Mouse (Mus musculus) CD8-positive naive resting alpha-beta T cell, adult 2 months (primary cell): ENCODE data around the gene Lama5.
"Not testable (repeated sequence)": the region's sequence is repeated elsewhere in the genome, so short reads cannot be mapped to it uniquely, and the experiment has no call there.

ENCODE experiments used
- DNase-seq, 2 experiments: peaks; one replicate each; pipeline ENCODE4 v3.0.0; 2022; ENCODE audit warnings: low read depth in 2 of 2, low spot score in 2 of 2

Gene Lama5

DNA sequence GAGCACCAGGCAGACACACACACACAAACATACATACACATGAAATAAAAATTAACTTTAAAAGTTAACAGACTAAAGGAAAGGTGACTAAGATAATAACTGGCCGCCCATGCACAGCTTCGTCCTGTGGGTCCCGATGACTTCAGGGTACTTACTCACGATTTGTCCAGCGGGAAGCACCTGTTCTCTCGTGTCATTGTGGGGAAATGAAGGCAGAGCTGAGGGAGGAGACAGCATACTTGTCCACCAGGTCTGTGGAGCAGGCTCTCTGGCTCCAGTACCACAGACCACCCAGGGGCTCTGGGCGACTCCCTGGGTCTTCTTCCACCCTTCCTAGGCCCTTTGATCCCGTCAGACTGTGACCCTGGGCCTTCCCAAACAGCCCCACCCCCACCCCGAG, 24.4 kb downstream of the Lama5 start:
- DNase-seq = no peak

DNA sequence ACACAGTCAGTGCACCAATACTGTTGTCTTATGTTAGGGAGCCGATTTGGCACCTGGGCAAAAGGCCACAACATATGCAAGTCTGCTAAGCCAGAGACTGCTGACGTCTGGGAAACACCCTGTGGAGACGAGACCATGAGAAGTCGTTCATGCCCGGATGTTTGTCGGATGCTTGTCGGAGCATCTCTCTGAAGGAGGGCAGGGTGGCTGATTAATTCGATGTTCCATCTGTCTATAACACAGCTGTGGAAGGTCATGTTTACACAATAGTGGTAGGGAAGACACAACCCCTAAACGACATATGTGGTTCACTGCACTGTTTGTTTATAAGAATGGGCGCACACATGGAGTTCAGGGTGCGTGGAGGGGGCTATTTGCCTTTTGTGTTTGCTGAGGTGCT, 25.0 kb downstream of the Lama5 start:
- DNase-seq = no peak

GRCm38 (mm10) chr2:180198782-180199181, 26.9 kb downstream of the Lama5 start:
- DNase-seq = no peak

- DNase-seq = no peak
Observed at GRCm38 (mm10) chr2:180197323-180198037, 28.2 kb downstream of the Lama5 start.

- no peak for DNase-seq
Observed at GRCm38 (mm10) chr2:180196610-180197322, 28.9 kb downstream of the Lama5 start.

GRCm38 (mm10) chr2:180187362-180187761, 38.3 kb downstream of the Lama5 start:
- DNase-seq = no peak

GRCm38 (mm10) chr2:180185686-180186085, 40.0 kb downstream of the Lama5 start:
- no peak for DNase-seq

GRCm38 (mm10) chr2:180184752-180185109, 40.9 kb downstream of the Lama5 start:
- DNase-seq = no peak

DNA sequence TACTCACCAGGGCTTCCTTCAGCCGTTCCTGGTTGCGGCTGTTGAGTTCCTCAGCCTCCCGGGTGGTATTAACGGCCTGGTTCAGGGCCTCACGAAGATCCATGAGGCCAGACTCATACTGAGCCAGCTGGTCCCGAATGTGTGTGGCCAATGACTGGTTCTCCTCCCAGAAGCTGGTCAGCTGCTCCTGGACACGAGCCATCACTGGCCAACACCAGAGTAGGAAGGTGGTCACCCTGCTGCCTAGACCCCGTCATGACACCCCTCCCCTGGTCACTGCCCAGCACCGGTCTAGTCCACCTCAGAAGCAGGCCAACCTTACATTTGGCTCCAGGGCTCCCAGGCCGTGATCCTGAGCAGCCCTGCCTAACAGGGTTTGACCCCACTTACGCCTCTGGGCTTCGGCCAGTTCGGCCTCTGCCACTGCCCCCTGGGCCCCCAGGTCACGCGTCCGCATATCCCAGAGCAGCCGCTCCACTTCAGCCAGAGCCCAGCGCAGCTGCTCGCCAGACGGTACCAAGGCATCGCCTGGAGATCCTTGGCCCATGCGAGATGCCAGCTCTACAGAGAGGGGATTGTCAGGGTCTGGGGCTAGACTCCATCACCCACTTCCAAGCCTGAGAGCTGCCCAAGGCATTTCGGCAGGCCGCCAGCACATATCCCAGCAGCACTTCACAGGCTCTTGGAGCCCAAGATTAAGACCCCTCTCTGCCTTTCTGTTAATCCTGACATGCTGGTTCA, 41.5 kb downstream of the Lama5 start:
- no peak for DNase-seq

GRCm38 (mm10) chr2:180181542-180181941, 44.1 kb downstream of the Lama5 start:
- no peak for DNase-seq

GRCm38 (mm10) chr2:180175725-180176124, 49.9 kb downstream of the Lama5 start:
- no peak for DNase-seq

GRCm38 (mm10) chr2:180174121-180174520, 51.5 kb downstream of the Lama5 start:
- DNase-seq = no peak

- DNase-seq = not testable (repeated sequence)
Observed at GRCm38 (mm10) chr2:180173711-180174110, 51.9 kb downstream of the Lama5 start.

DNA sequence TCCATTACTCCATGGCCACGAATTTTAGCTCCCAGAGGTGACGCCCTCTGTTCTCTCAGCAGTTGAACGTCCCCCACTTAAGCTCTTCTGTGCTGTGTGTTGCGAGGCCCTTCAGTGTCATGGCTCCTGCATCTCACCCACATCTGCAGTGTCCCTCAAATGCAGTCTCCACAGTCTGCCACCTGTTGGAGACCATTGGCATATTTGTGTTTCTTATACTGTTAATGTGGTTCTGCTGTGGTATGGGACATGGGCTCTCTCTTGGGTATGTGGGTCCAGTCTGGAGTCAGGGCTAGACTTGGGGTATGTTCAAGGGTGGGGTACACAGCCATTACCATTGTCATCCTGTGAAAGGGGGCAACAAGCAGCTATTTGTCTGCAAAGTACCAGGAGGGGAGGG, 52.5 kb downstream of the Lama5 start:
- peak in 1 of 2 experiments; percentile 14 for DNase-seq

DNA sequence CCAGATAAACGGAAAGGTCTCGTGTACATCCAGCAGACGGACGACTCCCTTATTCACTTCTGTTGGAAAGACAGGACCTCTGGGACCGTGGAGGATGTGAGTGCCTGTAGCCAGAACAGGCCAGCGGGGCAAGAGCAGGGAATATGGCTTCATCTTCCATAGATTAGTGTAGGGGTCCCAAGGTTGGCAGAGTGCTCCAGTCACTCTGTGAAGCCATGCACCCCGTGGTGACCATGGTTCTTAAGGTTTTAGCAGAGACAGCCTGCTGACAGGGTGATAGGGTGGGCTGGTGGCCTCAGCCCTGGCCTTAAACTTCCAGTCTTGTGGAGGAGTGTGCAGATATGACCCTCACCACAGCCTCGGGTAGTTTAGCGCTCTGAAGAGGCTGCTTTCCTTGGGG, 53.5 kb downstream of the Lama5 start:
- DNase-seq = no peak

GRCm38 (mm10) chr2:180171522-180172070, 54.1 kb downstream of the Lama5 start:
- DNase-seq = no peak

DNA sequence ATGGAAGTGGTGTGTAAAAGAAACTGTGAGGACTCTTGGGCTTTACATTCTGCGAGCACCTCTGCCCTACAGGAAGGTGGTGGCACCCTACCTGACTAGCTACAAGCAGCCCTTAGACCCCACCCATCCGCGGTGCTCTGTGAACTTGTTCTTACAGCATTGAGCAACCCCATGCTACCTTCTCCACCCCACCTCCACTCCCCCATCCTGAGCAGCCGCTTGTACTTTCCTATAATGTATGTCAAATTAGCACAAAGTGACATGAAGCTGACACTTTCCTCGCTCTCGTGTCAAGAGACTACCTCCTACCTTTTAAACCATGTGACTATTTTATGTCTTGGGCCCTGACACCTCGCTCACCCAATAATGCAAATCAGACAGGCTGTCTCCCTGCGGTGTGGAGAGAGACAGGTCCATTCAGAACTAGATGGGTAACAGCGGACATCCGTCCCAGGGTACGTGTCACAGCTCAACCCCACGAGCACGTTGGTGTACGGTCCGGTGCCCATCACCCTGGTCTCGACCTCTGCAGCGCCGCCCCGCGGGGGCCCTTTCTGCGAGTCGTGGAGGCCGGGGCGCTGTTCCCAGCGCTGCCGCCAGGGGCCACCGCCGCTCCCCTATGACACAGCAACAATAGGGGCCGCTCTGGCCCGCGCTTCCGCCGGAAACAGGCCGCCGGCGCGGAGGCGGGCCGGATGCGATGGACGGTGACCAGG, 54.7 kb downstream of the Lama5 start, which contains the start of gene Adrm1:
Gene Adrm1, plus strand, starts transcription at position 680 of the 716 bp plus-strand sequence.
- DNase-seq = peak; percentile 97 to 98

- no peak for DNase-seq
Observed at GRCm38 (mm10) chr2:180170151-180170805, 55.4 kb downstream of the Lama5 start.

- no peak for DNase-seq
Observed at GRCm38 (mm10) chr2:180166869-180167268, 58.8 kb downstream of the Lama5 start.

DNA sequence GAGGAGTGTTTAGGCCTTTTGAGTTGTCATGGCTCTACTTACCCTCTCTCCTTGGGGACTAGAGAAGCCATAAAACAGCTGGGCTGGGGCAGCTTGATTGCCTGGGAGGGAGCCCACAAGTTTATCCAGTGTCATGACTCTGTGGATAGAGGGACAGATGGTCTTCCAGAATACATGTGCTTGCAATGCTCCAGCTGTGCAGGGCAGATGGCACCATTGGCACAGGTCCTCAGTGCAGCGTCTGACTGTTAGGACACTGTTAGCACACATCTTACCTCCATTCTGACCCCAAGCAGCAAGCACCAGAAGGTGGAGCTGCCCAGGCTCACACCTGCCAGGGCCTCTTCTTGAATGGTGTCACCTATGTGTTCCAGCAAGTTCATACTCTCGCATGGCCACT, 59.8 kb downstream of the Lama5 start:
- no peak for DNase-seq
